Mouse (Mus musculus) cerebellum, adult 8-10 months (tissue): ENCODE data around the gene Kctd2.

Experiments used
- DNase-seq: peaks from one replicate; pipeline ENCODE4 v3.0.0; 2022

Gene Kctd2

DNA sequence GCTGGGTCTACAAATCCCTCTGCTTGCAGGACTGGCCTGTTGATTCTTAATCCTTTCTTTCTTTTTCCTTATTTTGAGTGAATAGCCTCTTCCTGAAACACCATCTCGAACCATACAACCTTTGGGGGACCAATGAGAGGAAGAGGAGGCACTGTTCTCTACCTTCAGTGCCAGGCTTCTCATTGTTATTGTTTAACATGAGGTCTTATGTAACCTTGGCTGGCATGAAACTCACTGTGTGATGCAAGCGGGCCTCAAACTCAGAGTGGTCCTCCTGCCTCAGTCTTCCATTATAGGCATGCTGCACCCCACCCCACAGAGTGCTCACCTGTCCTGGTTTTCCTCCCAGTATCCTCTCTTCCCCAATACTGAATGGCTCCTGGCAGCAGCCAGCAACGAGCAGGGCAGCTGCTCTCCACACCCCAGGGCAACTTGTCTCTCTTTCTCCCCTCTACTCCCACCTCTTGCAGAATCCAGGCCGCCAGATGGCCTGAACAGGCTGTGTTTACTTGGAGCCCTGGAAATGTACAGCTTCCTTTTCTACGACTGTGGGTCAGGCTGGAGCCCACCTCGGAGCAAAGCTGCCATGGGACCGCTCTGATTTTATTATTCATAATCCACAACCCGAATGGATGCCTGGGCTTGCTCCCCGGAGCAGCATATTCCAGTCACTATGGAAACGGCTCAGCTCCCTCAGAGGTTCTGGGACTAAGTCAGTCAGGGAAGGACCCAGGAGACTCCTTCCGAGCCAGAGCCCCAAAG, 19.1 kb upstream of the Kctd2 start:
- DNase-seq: peak; percentile 77

DNA sequence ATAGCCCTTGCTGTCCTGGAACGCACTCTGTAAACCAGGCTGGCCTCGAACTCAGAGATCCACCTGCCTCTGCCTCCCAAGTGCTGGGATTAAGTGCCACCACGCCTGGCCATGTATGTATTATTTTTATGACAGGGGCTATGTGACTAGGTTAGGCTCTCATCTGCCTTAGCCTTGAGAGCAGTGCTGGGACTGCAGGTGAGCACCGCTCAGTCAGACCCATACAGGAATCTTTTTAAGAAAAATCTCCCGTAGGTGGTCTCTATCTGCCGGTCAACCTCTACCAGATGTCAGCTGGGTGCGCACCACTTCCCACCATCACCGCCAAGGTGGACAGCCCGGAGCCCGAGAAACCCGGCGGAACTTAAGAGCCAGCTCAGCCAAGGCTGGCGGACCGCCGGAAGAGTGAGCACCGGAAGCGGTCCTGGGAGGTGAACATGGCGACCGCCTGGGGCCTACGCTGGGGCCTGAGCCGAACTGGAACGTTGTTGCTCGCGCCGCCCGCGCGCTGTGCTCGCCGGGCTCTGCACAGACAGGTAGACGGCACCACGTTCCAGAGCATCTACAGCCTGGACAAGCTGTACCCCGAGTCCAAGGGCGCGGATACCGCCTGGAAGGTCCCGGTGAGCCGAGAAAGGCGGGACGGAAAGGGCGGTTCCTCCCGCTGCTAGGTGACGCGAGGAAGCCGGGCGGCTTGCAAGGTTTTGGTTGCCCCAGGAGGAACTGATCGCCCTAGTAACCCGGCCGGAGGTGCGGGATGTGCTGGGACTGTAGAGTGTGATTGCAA, 16.4 kb upstream of the Kctd2 start, which contains the start of gene Mrpl58:
Gene Mrpl58 (plus strand): TSS at position 415 of the 787 bp plus-strand sequence.
- peak; percentile 87 for DNase-seq

DNA sequence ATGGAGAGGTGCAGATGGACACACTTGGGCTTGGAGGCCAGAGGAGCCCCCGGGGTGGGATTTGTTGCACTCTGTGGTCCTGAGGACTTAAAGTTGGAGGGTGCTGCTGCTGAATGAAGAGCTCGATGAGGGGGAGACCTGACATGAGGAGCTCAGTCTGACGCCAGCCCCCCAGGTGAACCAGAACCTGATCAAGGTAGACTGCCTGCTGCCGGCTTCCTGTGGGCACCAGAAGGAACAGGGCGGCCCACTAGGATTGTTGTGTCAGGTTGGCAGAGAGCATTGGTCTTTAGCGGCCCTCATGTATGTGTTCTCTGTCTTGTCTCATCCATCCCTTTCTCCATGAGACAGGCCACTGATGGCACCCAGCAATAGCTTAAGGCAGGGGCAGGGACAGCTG, 14.2 kb upstream of the Kctd2 start:
- no peak for DNase-seq

DNA sequence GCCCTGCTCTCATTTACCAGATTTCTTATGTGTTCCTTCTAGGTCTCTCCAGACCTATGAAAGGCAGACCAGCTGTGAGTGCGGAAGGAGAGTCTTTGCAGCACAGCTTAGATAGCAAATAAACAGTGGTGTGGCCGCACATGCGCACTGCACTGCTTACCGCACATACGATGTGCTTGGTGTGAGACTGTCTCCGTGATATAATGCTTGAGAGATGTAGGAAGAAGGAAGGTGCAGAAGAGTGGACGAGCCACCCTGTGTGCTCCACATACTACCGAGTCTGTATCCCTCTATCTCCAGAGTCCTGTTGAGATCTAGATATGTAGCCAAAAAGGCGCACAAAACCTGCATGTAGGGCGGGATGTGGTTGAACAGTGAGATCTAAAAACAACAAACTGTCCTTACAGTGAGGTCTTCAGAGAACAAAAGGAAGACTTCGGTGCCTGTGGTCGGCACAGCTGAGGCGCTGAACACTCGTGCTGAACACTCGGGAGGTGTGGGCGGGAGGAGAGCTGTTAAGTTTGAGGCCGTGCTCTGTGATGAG, 13.0 kb upstream of the Kctd2 start:
- DNase-seq: no peak

DNA sequence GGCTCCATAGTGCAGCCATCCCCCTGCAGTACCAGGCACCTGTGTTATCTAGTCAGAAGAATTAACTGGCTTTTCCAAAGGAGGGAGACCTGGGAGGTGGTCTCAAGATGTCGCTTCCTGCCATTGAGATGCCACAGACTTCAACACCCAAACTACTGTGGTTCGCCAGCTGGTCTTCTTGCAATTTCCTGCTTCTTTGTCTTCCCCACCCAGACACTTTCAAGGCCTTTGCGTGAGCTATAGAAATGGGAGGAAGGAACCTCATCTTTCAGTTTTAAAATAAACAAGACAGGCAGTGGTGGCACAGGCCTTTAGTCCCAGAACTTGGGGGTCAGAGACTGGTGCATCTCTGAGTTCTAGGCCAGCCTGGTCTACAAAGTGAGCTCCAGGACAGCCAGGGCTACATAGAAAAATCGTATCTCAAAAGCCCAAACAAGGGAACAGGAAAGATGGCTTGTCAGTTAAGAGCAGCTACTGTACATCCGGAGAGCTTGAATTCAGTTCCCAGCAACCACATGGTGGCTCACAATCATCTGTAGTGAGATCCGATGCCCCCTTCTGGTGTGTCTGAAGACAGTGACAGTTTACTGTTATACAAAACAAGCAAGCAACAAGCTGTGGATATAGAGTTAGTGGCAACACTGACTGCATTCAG, 11.5 kb upstream of the Kctd2 start:
- no peak for DNase-seq

DNA sequence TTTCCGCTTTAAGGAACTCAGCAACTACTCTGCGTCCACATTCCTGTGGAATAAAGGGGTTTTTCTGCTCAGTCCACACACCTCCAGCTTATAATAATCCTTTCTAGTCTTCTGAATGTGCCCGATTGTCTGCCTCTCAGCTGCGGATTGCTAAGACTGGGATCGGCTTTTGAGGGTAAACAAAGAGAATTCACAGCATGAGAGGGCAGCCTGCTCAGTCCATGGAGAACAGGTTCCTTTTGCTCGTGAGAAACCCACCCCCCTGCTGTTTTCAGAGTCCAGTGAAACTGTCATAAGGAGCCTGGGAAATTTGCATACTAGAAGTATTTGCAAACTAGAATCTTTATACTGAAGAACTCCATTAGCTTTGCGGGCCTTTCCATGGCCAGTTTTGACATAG, 10.4 kb upstream of the Kctd2 start:
- DNase-seq: no peak

DNA sequence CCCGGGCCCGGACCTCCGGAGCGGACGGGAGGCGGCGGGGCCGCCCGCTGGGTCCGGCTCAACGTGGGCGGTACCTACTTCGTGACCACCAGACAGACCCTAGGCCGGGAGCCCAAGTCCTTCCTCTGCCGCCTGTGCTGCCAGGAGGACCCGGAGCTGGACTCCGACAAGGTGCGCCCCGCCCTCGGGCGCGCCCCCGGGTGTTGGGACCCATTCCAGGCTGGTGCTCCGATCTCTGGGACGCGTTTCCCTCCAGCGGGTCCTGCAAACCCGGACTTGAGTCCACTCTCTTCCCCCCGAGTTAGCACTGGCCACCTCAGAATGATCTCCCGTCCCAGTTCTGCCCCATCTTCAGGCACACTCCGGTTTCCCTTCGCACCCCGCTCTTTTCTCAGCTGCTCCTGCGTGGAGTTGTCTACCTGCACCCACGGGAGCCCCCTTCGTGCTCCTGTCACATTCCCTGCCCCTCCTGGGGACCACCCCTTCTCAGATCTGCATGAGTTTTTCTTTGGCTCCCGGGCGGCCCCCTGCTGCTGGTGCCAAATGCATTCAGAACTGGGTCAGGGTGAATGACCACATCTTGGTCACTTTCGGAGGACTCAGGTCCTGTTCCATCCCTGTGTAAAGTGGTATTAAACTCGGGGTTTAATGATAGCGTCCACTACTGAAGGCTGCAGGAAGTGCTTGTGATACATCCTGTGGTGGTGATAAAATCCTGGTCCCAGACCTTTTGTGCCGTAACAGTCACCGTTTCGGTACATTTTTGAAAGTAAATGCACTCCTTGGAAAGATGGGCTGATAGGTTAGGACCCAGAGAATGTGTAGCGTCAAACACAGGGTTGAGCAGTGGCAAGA, 635 bp downstream of the Kctd2 start:
- DNase-seq: peak; percentile 73

DNA sequence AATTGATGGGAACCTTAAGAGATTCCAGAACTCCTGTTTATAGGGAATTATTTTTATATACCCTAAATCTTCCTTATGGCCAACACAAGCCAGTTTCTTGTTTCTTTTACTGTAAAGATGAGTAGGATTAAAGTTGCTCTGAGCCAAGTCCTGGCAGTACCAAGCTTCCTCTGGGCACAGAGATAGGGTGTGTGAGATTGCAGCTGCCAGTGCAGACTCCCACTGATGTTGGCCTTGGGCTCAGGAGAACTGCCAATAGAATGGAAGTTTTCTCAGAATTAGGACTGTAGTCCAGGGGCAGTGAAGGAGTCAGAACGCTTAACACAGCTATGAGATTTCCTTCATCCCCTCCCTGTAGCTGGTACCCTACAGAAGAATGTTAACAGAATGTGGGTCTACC, 1.4 kb downstream of the Kctd2 start:
- no peak for DNase-seq

DNA sequence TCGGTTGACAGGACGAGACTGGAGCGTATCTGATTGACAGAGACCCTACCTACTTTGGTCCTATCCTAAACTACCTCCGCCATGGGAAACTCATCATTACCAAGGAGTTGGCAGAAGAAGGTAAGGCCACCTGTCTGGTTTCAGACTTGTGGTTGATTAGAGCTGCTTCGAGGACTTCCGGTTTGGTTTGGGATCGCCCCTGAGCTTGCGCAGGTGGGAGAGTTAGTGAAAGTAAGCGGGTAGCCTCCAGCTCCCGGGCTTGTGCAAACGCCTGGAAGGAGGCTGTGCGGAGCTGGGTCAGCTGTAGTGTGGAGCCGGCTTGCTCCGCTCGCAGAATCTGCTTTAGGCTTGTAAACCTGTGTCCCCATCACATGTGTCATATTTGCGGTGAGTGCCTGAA, 2.0 kb downstream of the Kctd2 start:
- DNase-seq: no peak

DNA sequence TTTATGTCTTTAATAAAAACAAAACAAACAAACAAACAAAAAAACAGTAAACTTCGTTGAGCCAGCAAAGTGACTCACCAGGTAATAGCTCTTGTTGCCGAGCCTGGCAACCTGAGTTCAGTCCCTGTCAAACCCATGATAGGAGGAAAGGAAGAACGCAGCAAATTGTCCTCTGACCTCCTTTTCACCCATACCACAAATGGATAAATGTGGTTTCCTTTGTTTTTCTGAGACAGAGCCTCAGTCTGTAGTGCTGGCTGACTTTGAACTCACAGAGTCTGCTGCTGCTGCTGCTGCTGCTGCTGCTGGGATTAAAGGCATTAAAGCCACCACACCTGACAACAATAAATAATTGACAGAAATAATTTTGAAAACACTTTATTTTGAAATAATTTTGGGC, 3.2 kb downstream of the Kctd2 start:
- no peak for DNase-seq

DNA sequence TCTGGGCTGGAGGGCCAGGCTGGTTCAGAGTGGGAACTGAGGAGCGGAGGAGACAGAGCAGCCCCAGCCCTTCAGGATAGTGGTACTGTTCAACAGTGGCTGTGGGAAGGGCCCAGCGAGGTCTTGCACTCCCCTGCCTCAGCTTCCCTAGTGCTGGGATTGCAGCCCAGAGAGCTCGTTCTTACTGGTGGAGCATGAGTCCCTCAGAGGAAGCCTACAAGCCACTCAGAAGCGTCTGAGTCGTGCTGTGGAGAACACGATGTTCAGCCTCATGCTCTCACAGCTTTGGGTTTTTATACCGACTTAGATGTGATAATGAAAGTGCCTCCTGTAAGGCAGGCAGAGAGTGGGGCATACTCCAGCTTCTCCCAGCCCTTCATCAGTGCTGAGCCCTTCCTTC, 4.7 kb downstream of the Kctd2 start:
- no peak for DNase-seq

DNA sequence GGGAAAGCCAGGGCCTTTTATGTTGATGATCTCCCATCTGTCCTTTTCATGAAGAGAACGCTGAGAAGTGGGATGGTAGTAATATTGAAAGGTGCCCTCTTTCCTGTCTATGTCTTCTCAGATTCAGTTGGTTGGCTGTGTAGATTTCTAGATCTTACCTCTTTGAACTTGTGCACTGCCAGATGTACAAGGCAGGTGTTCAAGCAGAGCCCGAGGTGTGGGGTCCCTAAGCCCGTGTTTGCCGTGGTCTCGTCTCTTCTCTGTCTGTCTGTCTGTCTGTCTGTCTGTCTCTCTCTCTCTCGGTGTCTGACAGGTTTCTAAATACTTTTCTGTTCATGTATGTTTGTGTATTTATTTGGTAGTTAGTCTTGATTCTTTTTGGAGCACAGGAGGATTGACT, 5.7 kb downstream of the Kctd2 start:
- no peak for DNase-seq

DNA sequence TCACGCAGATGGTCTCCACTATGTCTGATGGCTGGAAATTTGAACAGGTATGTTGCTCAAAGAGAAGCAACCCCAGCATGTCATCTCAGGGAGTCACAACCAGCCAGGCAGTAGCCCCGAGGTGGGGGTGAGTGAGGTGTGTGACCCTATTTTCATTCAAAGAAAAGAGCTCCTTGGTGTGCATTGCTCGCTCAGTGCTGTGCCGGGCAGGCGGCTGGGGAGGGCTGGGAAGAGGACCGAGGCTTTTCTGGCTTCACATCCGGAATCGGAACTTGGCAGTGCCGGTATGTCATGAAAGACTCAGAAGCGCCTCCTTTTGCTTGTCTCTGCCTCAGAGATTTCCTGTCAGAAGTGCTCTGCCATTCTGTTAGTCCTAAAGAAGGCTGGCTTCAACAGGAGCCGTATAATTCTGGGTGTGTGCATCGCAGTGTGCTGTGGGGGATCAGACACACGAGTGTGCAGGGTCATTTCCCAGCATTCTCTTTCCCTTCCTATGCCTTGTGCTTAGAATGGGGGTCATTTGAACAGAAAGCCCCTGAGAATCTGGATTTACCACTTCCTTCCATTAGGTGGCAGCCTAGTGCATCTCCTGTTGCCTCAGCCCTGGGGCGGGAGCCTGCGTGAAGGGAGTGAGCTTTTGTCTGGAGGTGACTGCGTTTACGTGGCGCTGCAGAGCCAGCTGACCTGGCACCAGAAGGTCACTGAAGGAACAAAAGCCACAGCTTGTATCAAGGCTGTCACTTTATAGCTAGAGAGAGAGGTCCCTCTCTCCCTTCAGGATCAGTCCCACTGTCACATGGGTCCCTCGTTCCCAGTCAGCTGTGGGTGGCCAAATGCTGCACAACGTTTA, 7.8 kb downstream of the Kctd2 start:
- DNase-seq: peak; percentile 78

DNA sequence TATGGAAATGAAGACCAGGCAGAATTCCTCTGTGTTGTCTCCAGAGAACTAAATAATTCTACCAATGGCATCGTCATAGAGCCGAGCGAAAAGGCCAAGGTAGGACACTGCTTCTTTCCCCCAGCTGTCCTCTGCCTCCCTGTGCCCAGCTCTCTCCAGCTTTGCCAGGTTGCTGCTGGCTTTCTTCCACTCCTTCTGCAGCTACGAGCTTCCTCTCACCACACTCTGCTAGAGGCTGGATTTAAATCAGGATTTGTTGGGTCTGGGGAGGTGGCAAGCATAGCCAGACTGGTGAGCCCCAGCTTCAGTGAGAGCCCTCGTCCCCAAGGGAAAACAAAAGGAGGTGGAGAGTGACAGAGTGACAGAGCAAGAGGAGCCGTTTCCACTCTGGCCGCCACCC, 9.4 kb downstream of the Kctd2 start:
- peak; percentile 43 for DNase-seq

DNA sequence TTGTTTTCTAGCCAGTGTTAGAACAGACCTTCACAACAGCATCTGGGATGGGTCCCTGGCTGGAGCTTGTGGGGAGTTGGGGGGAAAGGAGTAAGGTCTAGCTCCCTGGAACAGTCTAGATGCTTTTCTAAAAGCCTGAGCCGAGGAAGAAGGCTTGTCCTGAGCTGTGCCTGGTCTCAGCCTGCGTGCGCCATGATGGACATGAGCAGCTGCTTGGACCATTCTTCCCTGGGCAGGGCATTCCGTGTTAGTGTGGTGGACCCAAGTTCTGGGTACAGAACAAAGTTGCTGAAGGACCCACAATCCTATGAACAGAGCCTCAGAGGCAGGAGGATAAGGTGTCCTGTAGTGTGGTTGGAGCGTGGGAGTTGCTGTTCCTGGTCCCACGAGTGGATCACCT, 10.6 kb downstream of the Kctd2 start:
- DNase-seq: peak; percentile 5

DNA sequence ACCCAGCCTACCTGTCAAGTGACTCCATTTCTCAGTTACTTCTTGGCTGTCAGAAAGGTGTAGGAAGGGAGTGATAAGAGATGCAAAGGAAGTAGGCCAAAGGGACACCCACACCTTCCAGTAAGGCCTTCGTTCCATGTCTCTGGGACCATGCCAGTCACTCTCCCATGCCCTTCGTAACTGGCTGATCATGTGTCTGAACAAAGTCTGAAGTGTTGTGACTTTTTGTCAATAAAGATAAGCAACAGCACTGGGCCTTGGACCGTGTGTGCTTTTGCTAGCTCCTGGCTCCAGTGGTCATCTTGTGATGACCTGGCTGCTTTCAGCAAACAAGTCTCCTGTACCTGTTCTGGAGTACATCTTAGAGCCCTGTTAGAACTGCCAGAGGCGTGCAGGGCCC, 12.9 kb downstream of the Kctd2 start:
- no peak for DNase-seq

DNA sequence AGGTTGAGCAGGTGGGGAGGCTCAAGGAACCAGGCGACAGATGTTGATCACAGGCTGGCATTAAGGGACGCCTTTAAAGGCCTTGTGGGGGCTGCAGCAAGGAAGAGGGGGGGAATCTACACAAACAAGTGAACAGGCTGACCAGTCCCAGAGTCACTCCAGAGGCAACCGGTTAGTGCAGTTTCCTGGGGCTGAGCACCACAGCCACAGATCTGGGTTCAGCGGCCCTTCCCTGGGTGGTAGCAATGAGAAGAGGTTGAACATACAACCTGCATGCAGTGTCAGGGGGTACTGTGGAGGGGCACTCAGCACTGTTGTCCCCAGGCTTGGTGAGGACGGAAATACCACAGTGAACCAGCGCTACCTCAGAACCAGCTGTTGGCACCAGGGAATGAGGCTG, 13.4 kb downstream of the Kctd2 start:
- no peak for DNase-seq

DNA sequence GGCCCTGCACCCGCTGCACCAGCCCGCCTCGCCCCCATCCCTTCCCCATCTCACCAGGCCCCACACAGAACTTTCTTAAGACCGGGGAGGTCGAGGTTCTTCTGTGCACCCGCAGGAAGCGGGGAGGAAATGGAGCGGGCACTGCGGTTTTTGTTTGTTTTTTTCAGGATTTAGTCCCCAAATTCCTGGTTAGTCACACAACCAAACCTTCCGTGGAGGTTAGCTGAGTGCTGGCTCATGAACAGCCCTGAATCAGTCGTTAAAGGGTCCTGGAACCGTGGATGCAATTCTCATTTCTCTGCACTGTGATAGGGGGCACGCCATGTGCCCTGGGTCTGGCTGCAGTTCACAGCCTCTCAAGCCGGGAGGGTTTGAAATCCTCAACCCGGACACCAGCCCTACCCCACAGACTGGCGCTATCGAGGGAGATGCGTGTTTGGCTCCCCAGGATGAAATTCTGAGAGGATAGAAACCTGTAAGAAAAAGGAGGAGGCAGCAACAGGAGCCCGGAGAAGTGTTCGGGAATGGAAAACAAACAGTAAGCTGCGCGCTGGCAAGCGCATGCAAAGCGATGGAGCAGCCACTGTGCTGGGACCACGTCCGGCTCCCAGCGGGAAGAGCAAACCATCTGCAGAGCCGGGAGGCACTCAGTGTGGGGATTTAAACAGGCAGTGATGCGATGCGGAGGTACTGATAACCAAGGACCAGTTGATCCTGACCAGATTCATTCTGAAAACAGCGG, 15.8 kb downstream of the Kctd2 start:
- DNase-seq: peak; percentile 63

DNA sequence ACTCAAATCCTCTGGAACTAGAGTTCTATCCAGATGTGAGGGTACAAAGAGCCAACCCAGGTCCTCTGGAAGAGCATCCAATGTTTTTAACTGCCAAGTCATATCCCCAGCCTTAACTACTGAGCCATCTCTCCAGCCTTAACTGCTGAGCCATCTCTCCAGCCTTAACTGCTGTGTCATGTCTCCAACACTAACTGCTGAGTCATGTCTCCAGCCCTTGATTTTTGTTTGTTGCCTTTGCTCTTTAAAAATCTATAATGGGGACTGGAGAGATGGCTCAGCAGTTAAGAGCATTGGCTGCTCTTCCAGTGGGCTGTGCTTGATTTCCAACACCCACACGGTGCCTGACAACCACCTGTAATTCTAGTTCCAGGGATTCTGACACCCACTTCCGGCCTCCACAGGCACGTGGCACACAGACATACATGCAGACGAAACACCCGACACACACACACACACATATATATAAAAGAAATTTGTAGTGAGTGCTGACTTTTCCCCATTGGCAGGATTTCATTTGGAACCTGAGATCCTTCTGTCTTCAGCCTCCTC, 17.7 kb downstream of the Kctd2 start:
- DNase-seq: no peak

DNA sequence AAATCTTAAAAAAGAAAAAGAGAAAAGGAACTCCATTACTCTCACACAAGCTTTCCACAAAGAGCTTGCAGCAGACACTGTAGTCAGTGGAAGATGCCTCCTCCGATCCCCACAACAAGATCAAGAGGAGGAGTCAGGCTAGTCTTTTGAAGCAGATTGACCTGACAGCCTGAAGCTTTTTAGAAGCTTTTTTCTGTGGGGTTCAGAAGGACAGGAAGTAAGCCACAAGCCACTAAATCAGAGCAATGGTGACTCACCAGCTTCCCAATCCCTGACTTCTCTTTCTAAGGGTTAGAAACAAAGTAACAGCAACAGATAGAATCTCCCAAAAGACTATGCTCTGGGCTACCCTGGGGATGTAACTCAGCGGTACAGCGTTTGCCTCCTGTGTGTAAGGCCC, 19.4 kb downstream of the Kctd2 start:
- no peak for DNase-seq
